Mouse (Mus musculus) MEL (cell line): ENCODE data around the gene Ptpa.
"Not testable (repeated sequence)": the region's sequence is repeated elsewhere in the genome, so short reads cannot be mapped to it uniquely, and the experiment has no call there.

ENCODE experiments used
- CTCF ChIP-seq, 3 experiments: IDR thresholded peaks in 2 of 3; conservative IDR thresholded peaks in 1 of 3; 2 replicates each; pipeline ENCODE4 v1.5.1; 2011 to 2012; ENCODE audit warnings: low read length in 3 of 3, low read depth in 2 of 3, mild to moderate bottlenecking in 2 of 3, improper control_type of control experiment in 1 of 3, inconsistent platforms in 1 of 3, mixed read lengths in 1 of 3, moderate library complexity in 1 of 3; ENCODE audit not compliant: control insufficient read depth in 1 of 3, insufficient read depth in 1 of 3, poor library complexity in 1 of 3, severe bottlenecking in 1 of 3
- E2F4 ChIP-seq: IDR thresholded peaks from 2 replicates; pipeline ENCODE4 v1.6.1; 2011; ENCODE audit warnings: low read depth, low read length, improper control_type of control experiment, borderline replicate concordance
- EP300 ChIP-seq, 2 experiments: IDR thresholded peaks; 2 replicates each; pipeline ENCODE4 v1.6.1; 2011; ENCODE audit warnings: improper control_type of control experiment in 2 of 2, low read length in 2 of 2, low read depth in 1 of 2, mild to moderate bottlenecking in 1 of 2
- ETS1 ChIP-seq: IDR thresholded peaks from 2 replicates; pipeline ENCODE4 v1.6.1; 2012; ENCODE audit warnings: low read depth, mild to moderate bottlenecking, inconsistent platforms, low read length, improper control_type of control experiment, moderate library complexity
- GATA1 ChIP-seq: IDR thresholded peaks from 2 replicates; pipeline ENCODE4 v1.6.1; 2011; ENCODE audit warnings: low read depth, low read length, improper control_type of control experiment
- MAFK ChIP-seq: IDR thresholded peaks from 2 replicates; pipeline ENCODE4 v1.6.1; 2011; ENCODE audit warnings: low read depth, mild to moderate bottlenecking, low read length, improper control_type of control experiment, borderline replicate concordance
- POLR2A ChIP-seq, 2 experiments: IDR thresholded peaks; 2 replicates each; pipeline ENCODE4 v1.6.1; 2011 to 2012; ENCODE audit warnings: low read length in 2 of 2, mild to moderate bottlenecking in 2 of 2, control low read depth in 1 of 2, improper control_type of control experiment in 1 of 2, low read depth in 1 of 2, moderate library complexity in 1 of 2; ENCODE audit not compliant: control insufficient read depth in 1 of 2, insufficient read depth in 1 of 2, poor library complexity in 1 of 2
- POLR2AphosphoS5 ChIP-seq: IDR thresholded peaks from 2 replicates; pipeline ENCODE4 v1.6.1; 2012; ENCODE audit warnings: low read depth, borderline replicate concordance, mild to moderate bottlenecking, inconsistent platforms, low read length, moderate library complexity, mixed read lengths
- USF1 ChIP-seq: IDR thresholded peaks from 2 replicates; pipeline ENCODE4 v1.6.1; 2014; ENCODE audit warnings: low read depth, mild to moderate bottlenecking, inconsistent platforms, low read length, improper control_type of control experiment, moderate library complexity
- USF2 ChIP-seq, 2 experiments: IDR thresholded peaks; 2 replicates each; pipeline ENCODE4 v1.6.1; 2011 to 2012; ENCODE audit warnings: improper control_type of control experiment in 2 of 2, low read length in 2 of 2, borderline replicate concordance in 1 of 2, inconsistent platforms in 1 of 2, low read depth in 1 of 2, mild to moderate bottlenecking in 1 of 2; ENCODE audit not compliant: insufficient read depth in 1 of 2
- ZC3H11A ChIP-seq: IDR thresholded peaks from 2 replicates; pipeline ENCODE4 v1.6.1; 2012; ENCODE audit warnings: low read depth, mild to moderate bottlenecking, inconsistent platforms, low read length, improper control_type of control experiment
- ZKSCAN1 ChIP-seq: IDR thresholded peaks from 2 replicates; pipeline ENCODE4 v1.6.1; 2012; ENCODE audit warnings: low read depth, mild to moderate bottlenecking, inconsistent platforms, low read length, improper control_type of control experiment, moderate library complexity
- ZNF384 ChIP-seq: IDR thresholded peaks from 2 replicates; pipeline ENCODE4 v1.6.1; 2012; ENCODE audit warnings: low read depth, mild to moderate bottlenecking, inconsistent platforms, low read length, improper control_type of control experiment

DNA sequence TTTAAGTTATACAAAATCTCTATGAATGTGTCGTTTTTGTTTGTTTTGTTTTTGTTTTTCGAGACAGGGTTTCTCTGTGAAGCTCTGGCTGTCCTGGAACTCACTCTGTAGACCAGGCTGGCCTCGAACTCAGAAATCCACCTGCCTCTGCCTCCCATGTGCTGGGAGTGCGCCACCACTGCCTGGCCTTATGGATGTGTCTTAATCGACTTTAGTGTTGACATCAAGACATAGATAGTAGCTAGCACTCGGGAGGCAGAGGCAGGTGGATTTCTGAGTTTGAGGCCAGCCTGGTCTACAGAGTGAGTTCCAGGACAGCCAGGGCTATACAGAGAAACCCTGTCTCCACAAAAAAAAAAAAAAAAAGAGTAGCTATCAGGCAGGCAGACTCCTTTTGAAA, 1.3 kb downstream of the Ptpa start:
- TF ChIP-seq ETS1; USF2 (IDR thresholded peaks at IDR 0.05; ENCODE audit: borderline replicate concordance in 1 of 2, insufficient read depth in 1 of 2, low read depth in 1 of 2, low read length in 2 of 2); POLR2A (IDR thresholded peaks at IDR 0.05; ENCODE audit: control insufficient read depth in 1 of 2, insufficient read depth in 1 of 2, low read depth in 1 of 2, low read length in 2 of 2, poor library complexity in 1 of 2); E2F4; MAFK; CTCF (IDR thresholded peaks at IDR 0.05 in 2 of 3, conservative IDR thresholded peaks at IDR 0.05 in 1 of 3; ENCODE audit: control insufficient read depth in 1 of 3, insufficient read depth in 1 of 3, low read depth in 2 of 3, low read length in 3 of 3, poor library complexity in 1 of 3, severe bottlenecking in 1 of 3); GATA1; ZKSCAN1; ZNF384; USF1; POLR2AphosphoS5; EP300 (IDR thresholded peaks at IDR 0.05; ENCODE audit: low read depth in 1 of 2, low read length in 2 of 2); ZC3H11A: not testable (repeated sequence)
